Mouse (Mus musculus): ENCODE measurements at regions not wholly inside any gene's neighbourhood (a gene's known extent, or its start where the extent isn't known, plus 50 kb on each side); places are given as distances from the start of the nearest gene placed in this dataset.

DNA sequence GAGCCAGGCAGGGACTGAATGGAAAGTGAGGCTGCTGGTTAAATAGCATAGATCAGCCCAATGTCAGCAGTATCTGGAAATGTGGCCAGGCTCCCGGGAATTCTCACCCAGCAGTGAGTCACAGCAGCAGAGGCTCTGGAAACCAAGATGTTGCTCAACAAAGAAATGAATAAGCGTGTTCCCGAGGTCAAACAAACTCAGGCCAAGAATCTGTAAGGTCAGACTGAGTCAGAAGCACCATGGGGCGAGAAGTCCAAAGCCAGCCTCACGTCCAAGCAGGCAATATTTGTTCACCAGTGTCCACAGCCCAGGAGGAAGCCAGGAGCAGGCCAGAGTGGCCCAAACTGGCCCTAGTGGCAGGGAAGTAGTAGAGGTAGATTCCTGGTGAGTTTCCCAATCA is 473.6 kb downstream of the Etnk1 start:
- TF ChIP-seq E2F4 (IDR thresholded peaks at IDR 0.05; ENCODE audit: insufficient read depth) (no peak), POLR2A (IDR thresholded peaks at IDR 0.05; ENCODE audit: insufficient read length, low read depth) (no peak), MYOG (IDR thresholded peaks at IDR 0.05; ENCODE audit: control insufficient read depth in 1 of 3, insufficient read depth in 1 of 3, insufficient read length in 2 of 3, low read depth in 2 of 3) (no peak), USF1 (IDR thresholded peaks at IDR 0.05; ENCODE audit: low read depth) (no peak), TCF3 (IDR thresholded peaks at IDR 0.05; ENCODE audit: insufficient read length, low read depth) (no peak), TCF12 (IDR thresholded peaks at IDR 0.05; ENCODE audit: insufficient read depth, poor library complexity, severe bottlenecking) (no peak), MAX (IDR thresholded peaks at IDR 0.05; ENCODE audit: low read depth) (no peak)
